ENCODE assay signal across 27 mouse cellular contexts in genomic region chr4:136622388-136622787, GRCm38 (mm10). TPM values are rescaled to one million over a fixed set of nuclear protein-coding genes. Genes with fewer than 3 reads are reported as not detected.
DNase-seq lines count a peak whose midpoint lies in the region; ATAC-seq lines count a peak whose summit lies in the region.
"Had no signal": no experiment of that assay in that cellular context is flagged by ENCODE, and none has a peak within 500 bp of the region (broad histone marks: within the 10 kb centered on the region; RNA-seq: fewer than 3 reads in every experiment).

Gene Lactbl1, plus strand, starts transcription at chr4:136622621.

- ATAC-seq in embryonic facial prominence, embryonic 14.5 days (ENCODE audit: low read depth), result no peak
- ATAC-seq in limb, embryonic 13.5 days (ENCODE audit: low FRiP score, low read depth), result no peak
- no peak for ATAC-seq in midbrain, embryonic 13.5 days
- no peak for ATAC-seq in midbrain, embryonic 16.5 days
- ATAC-seq: activated CD4-positive, CD25-positive, alpha-beta regulatory T cell, adult 4 months; forebrain, embryonic 15.5 days had no signal

- no peak within 1 kb of the TSS for H3K4me2 ChIP-seq in embryonic facial prominence, embryonic 14.5 days (ENCODE audit: low read depth, low read length)
- H3K4me2 ChIP-seq in limb, embryonic 13.5 days (replicated peaks), result no peak within 1 kb of the TSS
- H3K4me2 ChIP-seq in midbrain, embryonic 13.5 days (replicated peaks), result no peak within 1 kb of the TSS
- no peak within 1 kb of the TSS for H3K4me2 ChIP-seq in midbrain, embryonic 16.5 days (ENCODE audit: low read length)
- H3K4me2 ChIP-seq: embryonic facial prominence, embryonic 15.5 days; forebrain, embryonic 12.5 days; forebrain, embryonic 15.5 days; heart, embryonic 13.5 days; hindbrain, embryonic 15.5 days had no signal

- H3K9ac ChIP-seq in embryonic facial prominence, embryonic 14.5 days (ENCODE audit: low read depth, low read length), result 0 out of 2 replicates have a peak within 1 kb of the TSS, but pooled peaks have one; percentile 8
- H3K9ac ChIP-seq in limb, embryonic 13.5 days, result peak within 1 kb of the TSS; percentile 19
- H3K9ac ChIP-seq in midbrain, embryonic 13.5 days (replicated peaks), result 0 out of 2 replicates have a peak within 1 kb of the TSS, but pooled peaks have one; percentile 12
- H3K9ac ChIP-seq in midbrain, embryonic 16.5 days (ENCODE audit: low read depth, low read length), result no peak within 1 kb of the TSS
- H3K9ac ChIP-seq: embryonic facial prominence, embryonic 15.5 days; forebrain, embryonic 12.5 days; forebrain, embryonic 15.5 days; heart, embryonic 13.5 days; hindbrain, embryonic 15.5 days had no signal

- WGBS in embryonic facial prominence, embryonic 14.5 days, result 36% methylated on average over 6 of the region's 6 CpGs
- WGBS in embryonic facial prominence, embryonic 10.5 days, result 36% methylated on average over 6 of the region's 6 CpGs
- 47% methylated on average over 6 of the region's 6 CpGs for whole genome bisulfite sequencing in limb, embryonic 13.5 days
- WGBS in limb, embryonic 10.5 days, result 55% methylated on average over 6 of the region's 6 CpGs
- WGBS in midbrain, embryonic 13.5 days, result 26% methylated on average over 6 of the region's 6 CpGs
- WGBS in midbrain, embryonic 16.5 days, result 21% methylated on average over 6 of the region's 6 CpGs

- H3K27me3 ChIP-seq in embryonic facial prominence, embryonic 14.5 days (replicated peaks; ENCODE audit: control insufficient read depth, insufficient read depth, low read length), result no peaks in the 10 kb centered on the region
- H3K27me3 ChIP-seq in embryonic facial prominence, embryonic 10.5 days (replicated peaks; ENCODE audit: low read depth, poor library complexity, severe bottlenecking), result no peaks in the 10 kb centered on the region
- 0 out of 2 replicates have a peak, but pooled peaks cover 7% of the 10 kb centered on the region for H3K27me3 ChIP-seq in limb, embryonic 13.5 days
- H3K27me3 ChIP-seq in limb, embryonic 10.5 days (ENCODE audit: low read depth, poor library complexity, severe bottlenecking), result peaks cover 5% of the 10 kb centered on the region; the same call in 1 of the 2 replicates
- H3K27me3 ChIP-seq in midbrain, embryonic 13.5 days, result peaks cover 5% of the 10 kb centered on the region; the same call in 1 of the 2 replicates
- no peaks in the 10 kb centered on the region for H3K27me3 ChIP-seq in midbrain, embryonic 16.5 days (ENCODE audit: control insufficient read depth, insufficient read depth, low read depth, low read length)
- H3K27me3 ChIP-seq: forebrain, embryonic 12.5 days; forebrain, embryonic 15.5 days had no signal

- H3K4me1 ChIP-seq in embryonic facial prominence, embryonic 14.5 days (ENCODE audit: control insufficient read depth, insufficient read depth, low read length), result no peaks in the 10 kb centered on the region
- H3K4me1 ChIP-seq in embryonic facial prominence, embryonic 10.5 days, result peaks cover 11% of the 10 kb centered on the region
- H3K4me1 ChIP-seq in limb, embryonic 13.5 days, result no peaks in the 10 kb centered on the region
- peaks cover 12% of the 10 kb centered on the region for H3K4me1 ChIP-seq in limb, embryonic 10.5 days
- H3K4me1 ChIP-seq in midbrain, embryonic 13.5 days (replicated peaks), result peaks cover 6% of the 10 kb centered on the region; the same call in 1 of the 2 replicates
- no peaks in the 10 kb centered on the region for H3K4me1 ChIP-seq in midbrain, embryonic 16.5 days (ENCODE audit: control insufficient read depth, insufficient read depth, low read length)
- H3K4me1 ChIP-seq: embryonic facial prominence, embryonic 15.5 days; forebrain, embryonic 12.5 days; forebrain, embryonic 15.5 days; heart, embryonic 13.5 days; hindbrain, embryonic 15.5 days had no signal

- H3K4me3 ChIP-seq in embryonic facial prominence, embryonic 14.5 days (ENCODE audit: low read depth, low read length), result no peak within 1 kb of the TSS
- no peak within 1 kb of the TSS for H3K4me3 ChIP-seq in embryonic facial prominence, embryonic 10.5 days
- no peak within 1 kb of the TSS for H3K4me3 ChIP-seq in limb, embryonic 13.5 days
- H3K4me3 ChIP-seq in limb, embryonic 10.5 days, result no peak within 1 kb of the TSS
- no peak within 1 kb of the TSS for H3K4me3 ChIP-seq in midbrain, embryonic 13.5 days (replicated peaks)
- H3K4me3 ChIP-seq in midbrain, embryonic 16.5 days (ENCODE audit: low read depth, low read length), result no peak within 1 kb of the TSS
- H3K4me3 ChIP-seq: embryonic facial prominence, embryonic 15.5 days; forebrain, embryonic 12.5 days; forebrain, embryonic 15.5 days; heart, adult 2 months; heart, embryonic 10.5 days; heart, embryonic 13.5 days; hindbrain, embryonic 15.5 days had no signal

- no peaks in the 10 kb centered on the region for H3K36me3 ChIP-seq in embryonic facial prominence, embryonic 14.5 days (ENCODE audit: control insufficient read depth, insufficient read depth, low read length)
- H3K36me3 ChIP-seq in embryonic facial prominence, embryonic 10.5 days (replicated peaks), result no peaks in the 10 kb centered on the region
- no peaks in the 10 kb centered on the region for H3K36me3 ChIP-seq in limb, embryonic 13.5 days
- H3K36me3 ChIP-seq in limb, embryonic 10.5 days, result no peaks in the 10 kb centered on the region
- H3K36me3 ChIP-seq in midbrain, embryonic 13.5 days, result no peaks in the 10 kb centered on the region
- no peaks in the 10 kb centered on the region for H3K36me3 ChIP-seq in midbrain, embryonic 16.5 days (ENCODE audit: control insufficient read depth, insufficient read depth, low read length)
- H3K36me3 ChIP-seq: embryonic facial prominence, embryonic 15.5 days; forebrain, embryonic 12.5 days; forebrain, embryonic 15.5 days; heart, embryonic 10.5 days; heart, embryonic 13.5 days; hindbrain, embryonic 15.5 days had no signal

- H3K27ac ChIP-seq in embryonic facial prominence, embryonic 14.5 days (replicated peaks; ENCODE audit: low read depth, low read length), result no peak within 1 kb of the TSS
- no peak within 1 kb of the TSS for H3K27ac ChIP-seq in embryonic facial prominence, embryonic 10.5 days (replicated peaks)
- no peak within 1 kb of the TSS for H3K27ac ChIP-seq in limb, embryonic 13.5 days
- no peak within 1 kb of the TSS for H3K27ac ChIP-seq in limb, embryonic 10.5 days
- H3K27ac ChIP-seq in midbrain, embryonic 13.5 days, result no peak within 1 kb of the TSS
- H3K27ac ChIP-seq in midbrain, embryonic 16.5 days (ENCODE audit: low read length), result no peak within 1 kb of the TSS
- H3K27ac ChIP-seq: embryonic facial prominence, embryonic 15.5 days; forebrain, embryonic 12.5 days; forebrain, embryonic 15.5 days; heart, adult 2 months; heart, embryonic 10.5 days; heart, embryonic 13.5 days; hindbrain, embryonic 15.5 days had no signal

- no peak for DNase-seq in embryonic facial prominence, embryonic 14.5 days (ENCODE audit: low spot score)
- no peak for DNase-seq in embryonic facial prominence, embryonic 10.5 days (ENCODE audit: low spot score)
- DNase-seq in limb, embryonic 10.5 days (ENCODE audit: low spot score), result no peak
- peak; percentile 80 for DNase-seq in retina, postnatal 1 day
- DNase-seq: adrenal gland, adult 8-10 months; adrenal gland, postnatal 25 days; cerebellum, adult 11-12 months; cerebellum, adult 8-10 months; cerebellum, postnatal 36 days; embryo, embryonic 11 days; gastrocnemius, postnatal 10 days; gastrocnemius, postnatal 36 days; heart, adult 2 months; heart, postnatal 14 days; heart, postnatal 4 days had no signal

- H3K9me3 ChIP-seq in embryonic facial prominence, embryonic 14.5 days (ENCODE audit: control insufficient read depth, low read length), result no peaks in the 10 kb centered on the region
- H3K9me3 ChIP-seq in embryonic facial prominence, embryonic 10.5 days, result no peaks in the 10 kb centered on the region
- no peaks in the 10 kb centered on the region for H3K9me3 ChIP-seq in limb, embryonic 13.5 days
- no peaks in the 10 kb centered on the region for H3K9me3 ChIP-seq in limb, embryonic 10.5 days (replicated peaks)
- H3K9me3 ChIP-seq in midbrain, embryonic 13.5 days, result no peaks in the 10 kb centered on the region
- no peaks in the 10 kb centered on the region for H3K9me3 ChIP-seq in midbrain, embryonic 16.5 days (replicated peaks; ENCODE audit: control insufficient read depth, low read length, poor library complexity, severe bottlenecking)
- H3K9me3 ChIP-seq: embryonic facial prominence, embryonic 15.5 days; forebrain, embryonic 12.5 days; forebrain, embryonic 15.5 days; heart, embryonic 10.5 days; heart, embryonic 13.5 days; hindbrain, embryonic 15.5 days had no signal

RNA-seq across cellular contexts. Expression of gene Lactbl1, which starts in this region (rescaled TPM):
- not detected in 2 replicates for polyA plus RNA-seq in embryonic facial prominence, embryonic 14.5 days (2014; fragmentation: Nextera tagmentation; extraction: Ambion mirVana)
- polyA plus RNA-seq in embryonic facial prominence, embryonic 10.5 days (2016; fragmentation: Nextera tagmentation; extraction: Ambion mirVana), result not detected in 2 replicates
- polyA plus RNA-seq in limb, embryonic 13.5 days (2015; fragmentation: Nextera tagmentation; extraction: Ambion mirVana), result 0.05 TPM in 1 of 2 replicates, not detected in the other
- polyA plus RNA-seq in limb, embryonic 10.5 days (2016; fragmentation: Nextera tagmentation; extraction: Ambion mirVana), result not detected in 2 replicates
- 0.09 TPM in 1 of 2 replicates, not detected in the other for polyA plus RNA-seq in midbrain, embryonic 13.5 days (2015; fragmentation: Nextera tagmentation; extraction: Ambion mirVana)
- 0.06 and 0.08 TPM in 2 replicates for polyA plus RNA-seq in midbrain, embryonic 16.5 days (2015; fragmentation: Nextera tagmentation; extraction: Ambion mirVana)
- polyA plus RNA-seq: activated CD4-positive, CD25-positive, alpha-beta regulatory T cell, adult 4 months; embryonic facial prominence, embryonic 11.5 days; embryonic facial prominence, embryonic 15.5 days; heart, embryonic 10.5 days; heart, embryonic 13.5 days; hindbrain, embryonic 11.5 days had no signal
